Mouse (Mus musculus) liver, embryonic 14.5 days (tissue): Measurements from ENCODE around the gene Hoxd11.

Source experiments
- CTCF ChIP-seq: IDR thresholded peaks from 2 replicates; pipeline ENCODE4 v1.5.1; 2016; ENCODE audit warnings: antibody characterized with exemption, low read depth, control low read depth
- EP300 ChIP-seq: IDR thresholded peaks from 2 replicates; pipeline ENCODE4 v1.6.1; 2016; ENCODE audit warnings: antibody characterized with exemption, low read depth

DNA sequence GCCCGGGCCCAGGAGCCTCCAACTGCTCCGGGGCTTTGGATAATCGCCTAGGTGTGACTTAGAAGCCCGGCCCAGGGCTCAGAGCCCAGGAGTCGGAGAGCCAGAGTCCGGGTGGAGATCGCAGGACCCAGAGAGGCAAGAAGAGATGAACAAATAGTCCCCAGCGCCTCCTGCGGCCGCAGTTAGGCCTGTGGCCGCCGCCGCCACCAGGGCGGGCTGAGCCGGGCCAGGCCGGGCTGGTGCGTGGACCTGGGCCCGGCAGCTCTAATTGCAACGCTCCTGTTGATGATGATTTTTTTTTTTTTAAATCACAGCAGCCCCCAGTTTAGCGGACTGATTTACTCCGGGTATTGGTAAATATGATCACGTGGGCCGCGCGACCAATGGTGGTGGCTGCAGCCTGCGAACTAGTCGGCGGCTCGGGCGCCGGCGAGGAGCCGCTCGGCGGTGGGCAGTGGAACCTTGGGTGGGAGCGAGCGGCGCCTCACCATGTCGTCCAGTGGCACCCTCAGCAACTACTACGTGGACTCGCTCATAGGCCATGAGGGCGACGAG is 18.3 kb downstream of the Hoxd11 start, which contains the start of gene Hoxd9:
- TF ChIP-seq CTCF (no peak), EP300 (no peak)
